Mouse (Mus musculus) hematopoietic stem cell, adult 5-6 weeks (primary cell): Measurements from ENCODE around the gene Lrr1. TPM values are rescaled to one million over a fixed set of nuclear protein-coding genes. Genes with fewer than 3 reads are reported as not detected.

Experiments used
- ATAC-seq, 2 experiments: fragments of 125-278 bp in 1 of 2; replicated peaks in 1 of 2; 2 replicates each; pipeline ENCODE4 v1.8.0; 2016 to 2017; ENCODE audit warnings: inconsistent platforms in 2 of 2, mild to moderate bottlenecking in 2 of 2, moderate number of reproducible peaks in 2 of 2, low read depth in 1 of 2, moderate TSS enrichment in 1 of 2; ENCODE audit not compliant: low FRiP score in 2 of 2, poor library complexity in 2 of 2, severe bottlenecking in 2 of 2, insufficient read depth in 1 of 2, low TSS enrichment in 1 of 2
- total RNA-seq: library from RNA; stranded (forward); fragments of 172-1452, 232-1000 nt; gene quantifications from 2 replicates; pipeline ENCODE4 v1.2.3, GENCODE M21; 2017

Gene Lrr1
- total RNA-seq, 1 experiment from 2014 or later: 5.8 TPM

GRCm38 (mm10) chr12:69214393-69214792 lies 45.8 kb downstream of the Lrr1 start:
- ATAC-seq: peak in 1 of 2 experiments; percentile 39; a peak in 1 of 4 replicates

GRCm38 (mm10) chr12:69215000-69215785 lies 46.6 kb downstream of the Lrr1 start:
- no peak; a peak in 1 of 4 replicates for ATAC-seq

GRCm38 (mm10) chr12:69216587-69216986 lies 48.0 kb downstream of the Lrr1 start:
- no peak for ATAC-seq

GRCm38 (mm10) chr12:69220613-69221277 lies 52.1 kb downstream of the Lrr1 start:
- no peak for ATAC-seq

DNA sequence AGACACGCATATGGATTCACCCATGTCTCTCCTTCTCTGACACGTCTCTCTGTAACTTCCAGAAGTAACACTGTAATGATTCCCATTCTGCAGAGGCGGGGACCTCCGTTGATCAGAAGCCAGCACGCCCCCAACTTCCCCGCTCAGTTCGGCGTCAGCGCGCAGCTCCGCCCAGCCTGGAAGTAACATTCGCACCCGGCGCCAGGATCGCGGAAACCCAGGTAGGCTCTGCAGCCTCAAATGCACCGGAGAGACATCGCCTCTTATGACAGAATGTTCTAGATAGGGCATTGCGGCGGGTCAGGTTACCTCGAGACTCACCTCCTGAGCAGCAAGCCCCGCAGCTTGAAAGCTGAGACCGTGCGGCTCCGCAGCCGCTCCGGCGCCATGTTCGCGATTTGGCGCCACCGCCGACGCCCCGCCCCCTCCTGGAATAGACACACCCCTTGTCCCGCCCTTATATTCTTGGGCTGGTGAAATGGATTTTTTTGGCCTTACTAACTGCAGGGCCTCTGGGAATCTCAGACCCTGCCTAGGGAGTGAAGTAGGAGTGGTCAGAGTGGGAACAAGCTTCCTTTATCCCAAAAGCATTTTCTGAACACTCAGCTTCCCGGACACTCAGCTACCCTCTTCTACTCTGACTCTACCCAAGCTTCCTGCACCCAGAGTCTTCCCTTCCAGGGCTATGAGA lies 59.3 kb downstream of the Lrr1 start, which contains the start of gene Pole2:
Gene Pole2, minus strand, starts transcription at position 420 of the 691 bp plus-strand sequence.
- peak; percentile 92 to 94 for ATAC-seq

Other genes starting within 250 kb of the Lrr1 start
- gene Rps29, start 9.6 kb upstream of the Lrr1 start, total RNA-seq: 2,208 and 2,489 TPM in 2 replicates
- 824 and 909 TPM in 2 replicates for gene Rpl36al, start 15.3 kb downstream of the Lrr1 start, total RNA-seq
- gene Mgat2, start 15.3 kb downstream of the Lrr1 start, total RNA-seq: 116 and 124 TPM in 2 replicates
- gene Gm49383, start 28.3 kb downstream of the Lrr1 start, total RNA-seq: 25.1 and 35.8 TPM in 2 replicates
- 6.7 and 11.3 TPM in 2 replicates for gene Dnaaf2, start 29.6 kb downstream of the Lrr1 start, total RNA-seq
- gene Gm49384, start 35.5 kb downstream of the Lrr1 start, total RNA-seq: 11.4 and 17.4 TPM in 2 replicates
- 24.0 and 60.9 TPM in 2 replicates for gene Pole2, start 59.4 kb downstream of the Lrr1 start, total RNA-seq
- gene Klhdc1, start 72.4 kb downstream of the Lrr1 start, total RNA-seq: 21.2 and 33.1 TPM in 2 replicates
- gene Klhdc2, start 127.9 kb downstream of the Lrr1 start, total RNA-seq: 69.1 and 79.8 TPM in 2 replicates
- 93.1 and 126 TPM in 2 replicates for gene Nemf, start 188.4 kb downstream of the Lrr1 start, total RNA-seq
- gene Arf6, start 203.3 kb downstream of the Lrr1 start, total RNA-seq: 146 and 157 TPM in 2 replicates
- 0.69 and 2.5 TPM in 2 replicates for gene Gm9887, start 203.6 kb downstream of the Lrr1 start, total RNA-seq